Mouse (Mus musculus) ovary, postnatal 10 days (tissue): Measurements from ENCODE around the gene Jtb.
"Not testable (repeated sequence)": the region's sequence is repeated elsewhere in the genome, so short reads cannot be mapped to it uniquely, and the experiment has no call there.

Source experiments
- DNase-seq: peaks from one replicate; pipeline ENCODE4 v3.0.0; 2022; ENCODE audit warnings: low spot score

Jtb gene

DNA sequence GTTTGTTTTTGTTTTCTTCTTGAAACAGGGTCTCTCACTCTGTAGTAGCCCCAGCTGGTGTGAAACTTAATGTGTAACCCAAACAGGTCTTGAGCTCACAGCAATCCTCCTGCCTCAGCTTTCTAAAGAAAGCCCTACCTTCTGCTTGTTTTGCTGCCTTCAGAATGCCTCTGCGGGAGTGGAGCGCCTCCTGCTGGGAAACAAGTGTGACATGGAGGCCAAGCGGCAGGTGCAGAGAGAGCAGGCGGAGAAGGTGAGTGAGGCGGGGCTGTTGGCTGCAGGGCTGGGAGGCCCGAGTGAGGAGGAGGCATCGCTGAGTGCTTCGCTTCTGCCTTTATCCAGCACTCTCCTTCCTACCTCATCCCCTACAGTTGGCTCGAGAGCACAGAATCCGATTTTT lies 7.1 kb upstream of the Jtb start:
- DNase-seq, result no peak

- DNase-seq, result no peak
Observed at GRCm38 (mm10) chr3:90231075-90231474, 322 bp upstream of the Jtb start.

- DNase-seq, result no peak
Observed at GRCm38 (mm10) chr3:90241251-90241650, 9.9 kb downstream of the Jtb start.

- no peak for DNase-seq
Observed at GRCm38 (mm10) chr3:90241669-90242358, 10.4 kb downstream of the Jtb start.

GRCm38 (mm10) chr3:90242984-90243775 lies 11.8 kb downstream of the Jtb start, which contains the start of gene Creb3l4:
Gene Creb3l4 (minus strand): TSS chr3:90243512.
- DNase-seq, result no peak

- DNase-seq, result no peak
Observed at GRCm38 (mm10) chr3:90245406-90245805, 14.0 kb downstream of the Jtb start.

DNA sequence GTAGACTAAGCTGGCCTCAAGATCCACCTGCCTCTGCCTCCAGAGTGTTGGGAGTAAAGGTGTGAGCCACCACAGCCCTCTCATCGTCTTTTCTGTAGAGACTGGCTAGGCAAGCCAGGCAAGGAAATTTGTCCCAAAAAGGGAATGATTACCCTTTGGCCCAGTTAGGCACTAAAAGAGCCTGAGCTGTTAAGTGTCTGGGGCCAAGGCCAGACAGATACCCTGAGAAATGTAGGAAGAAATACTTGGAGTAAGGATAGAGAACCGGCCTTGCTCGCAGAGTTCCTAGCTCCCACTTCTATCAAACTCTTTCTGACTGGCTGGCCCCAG lies 16.2 kb downstream of the Jtb start:
- DNase-seq, result no peak

GRCm38 (mm10) chr3:90247960-90248745 lies 16.8 kb downstream of the Jtb start, which contains the start of gene Slc39a1:
Gene Slc39a1 (plus strand): TSS chr3:90248172.
- DNase-seq, result peak; percentile 78

- no peak for DNase-seq
Observed at GRCm38 (mm10) chr3:90248746-90249100, 17.3 kb downstream of the Jtb start.

DNA sequence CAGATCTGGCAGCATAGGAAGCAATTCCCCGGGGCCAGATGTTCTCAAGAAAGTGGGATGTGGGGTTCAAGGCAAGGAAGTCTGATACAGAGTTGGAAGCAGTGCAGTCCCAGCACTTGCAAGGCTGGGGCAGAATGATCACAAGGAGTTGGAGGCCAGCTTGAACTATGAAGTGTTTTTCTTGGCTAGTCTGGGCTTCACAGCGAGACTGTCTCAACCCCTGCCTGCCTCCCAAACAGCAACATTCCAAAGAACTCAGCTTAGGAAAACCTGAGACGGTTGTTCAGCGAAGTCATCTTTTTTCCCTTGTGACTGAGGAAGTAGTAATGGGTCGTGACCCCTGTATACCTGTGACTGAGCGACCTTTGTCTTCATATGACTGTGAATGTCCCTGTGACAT lies 19.4 kb downstream of the Jtb start:
- no peak for DNase-seq

DNA sequence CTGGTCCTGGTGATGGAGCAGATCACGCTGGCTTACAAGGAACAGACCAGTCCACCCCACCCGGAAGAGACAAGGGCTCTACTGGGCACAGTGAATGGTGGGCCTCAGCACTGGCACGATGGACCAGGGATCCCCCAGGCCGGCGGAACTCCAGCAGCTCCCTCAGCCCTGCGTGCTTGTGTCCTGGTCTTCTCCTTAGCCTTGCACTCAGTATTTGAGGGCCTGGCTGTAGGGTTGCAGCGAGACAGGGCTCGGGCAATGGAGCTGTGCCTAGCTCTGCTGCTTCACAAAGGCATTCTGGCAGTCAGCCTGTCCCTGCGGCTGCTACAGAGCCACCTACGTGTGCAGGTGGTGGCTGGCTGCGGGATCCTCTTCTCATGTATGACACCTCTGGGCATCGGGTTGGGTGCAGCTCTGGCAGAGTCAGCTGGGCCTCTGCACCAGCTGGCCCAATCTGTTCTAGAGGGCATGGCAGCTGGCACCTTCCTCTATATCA lies 20.4 kb downstream of the Jtb start:
- not testable (repeated sequence) for DNase-seq

GRCm38 (mm10) chr3:90252659-90253058 lies 21.3 kb downstream of the Jtb start:
- not testable (repeated sequence) for DNase-seq

- not testable (repeated sequence) for DNase-seq
Observed at GRCm38 (mm10) chr3:90253174-90253573, 21.8 kb downstream of the Jtb start.

GRCm38 (mm10) chr3:90253653-90254418 lies 22.4 kb downstream of the Jtb start, which contains the start of gene Crtc2:
Gene Crtc2 (plus strand): TSS chr3:90254163.
- peak; percentile 71 for DNase-seq

DNA sequence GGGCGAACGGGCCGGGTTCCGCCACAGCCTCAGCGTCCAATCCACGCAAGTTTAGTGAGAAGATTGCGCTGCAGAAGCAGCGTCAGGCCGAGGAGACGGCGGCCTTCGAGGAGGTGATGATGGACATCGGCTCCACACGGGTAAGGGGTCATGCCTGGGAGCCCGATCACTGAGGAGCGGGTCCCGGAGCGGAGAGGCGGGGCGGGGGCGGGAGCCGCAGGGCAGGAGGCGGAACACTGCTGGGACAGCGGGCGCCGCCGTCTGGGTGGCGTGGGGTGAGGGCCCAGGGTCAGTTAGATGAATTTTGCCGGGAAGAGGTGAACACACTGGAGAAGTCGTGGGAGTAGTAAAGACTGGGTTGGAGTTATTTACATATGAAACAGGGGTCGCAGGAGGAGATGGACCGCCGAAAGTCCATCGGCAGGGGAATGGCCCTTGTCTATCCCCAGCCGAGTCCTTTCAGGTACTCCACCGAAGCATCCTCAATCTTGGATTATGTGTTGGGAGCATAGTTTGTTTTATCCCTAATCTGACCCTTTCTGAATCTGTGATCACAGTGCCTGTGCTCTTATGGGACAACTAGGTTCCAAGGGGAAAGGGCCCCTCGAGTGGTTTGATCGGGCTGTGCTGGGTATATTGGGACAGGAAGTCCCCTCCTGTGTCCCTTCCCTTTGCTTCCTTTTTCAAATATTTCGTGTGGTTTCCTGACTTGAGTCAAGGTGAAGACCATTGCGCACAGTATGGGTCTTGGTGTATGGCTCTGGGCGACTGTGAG lies 23.2 kb downstream of the Jtb start:
- no peak for DNase-seq

GRCm38 (mm10) chr3:90255194-90255565 lies 23.8 kb downstream of the Jtb start:
- DNase-seq, result no peak

DNA sequence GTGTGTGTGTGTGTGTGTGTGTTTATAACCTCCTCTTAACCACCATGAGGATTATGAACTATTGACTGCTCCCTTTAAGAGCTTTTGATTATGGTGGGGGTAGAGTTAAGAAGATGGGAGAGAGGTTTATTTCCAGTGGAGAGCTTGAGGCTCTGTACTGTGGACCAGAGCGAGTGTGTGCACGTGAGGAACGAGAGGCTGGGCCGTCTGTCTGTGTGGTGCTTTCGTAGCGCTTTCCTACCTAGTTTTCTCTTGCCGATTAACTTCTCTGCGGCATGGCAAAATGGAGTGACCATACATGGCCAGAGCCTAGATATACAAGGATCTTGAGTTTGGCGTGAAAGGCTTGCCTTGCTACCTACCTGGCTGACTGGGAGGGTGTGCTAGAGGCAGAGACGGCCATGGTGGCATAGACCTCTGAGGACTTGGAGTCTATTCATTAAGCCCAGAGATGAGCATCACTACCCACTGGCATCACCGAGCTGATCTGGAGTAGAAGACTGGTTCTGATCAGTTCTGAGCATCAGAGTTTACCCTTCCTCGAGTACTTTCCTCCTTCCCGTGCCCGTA lies 24.5 kb downstream of the Jtb start:
- no peak for DNase-seq

GRCm38 (mm10) chr3:90256731-90257530 lies 25.5 kb downstream of the Jtb start:
- DNase-seq, result no peak

DNA sequence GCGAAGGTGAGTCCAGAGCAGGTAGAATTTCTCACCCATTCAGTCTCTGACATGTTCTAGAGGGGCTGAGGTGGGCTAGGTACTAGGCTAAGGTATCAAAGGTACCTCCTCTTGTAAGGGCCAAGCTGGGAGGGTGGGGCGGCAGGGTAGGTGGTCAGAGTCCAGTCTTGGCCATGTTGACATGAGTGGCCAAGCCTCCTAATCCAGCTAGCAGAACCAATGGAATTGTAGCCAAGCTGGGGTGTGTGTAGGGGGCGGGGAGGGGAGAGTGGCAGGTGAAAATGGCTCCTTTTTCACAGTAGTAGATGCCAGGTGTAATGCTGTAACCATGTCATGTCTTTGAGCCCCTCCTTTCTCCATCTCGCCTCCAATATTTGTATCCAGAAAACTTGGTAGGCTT lies 27.1 kb downstream of the Jtb start:
- DNase-seq, result no peak
